Mouse (Mus musculus): ENCODE data around the gene Ndrg3. TPM values are rescaled to one million over a fixed set of nuclear protein-coding genes. Genes with fewer than 3 reads are reported as not detected.
"Not testable (repeated sequence)": the region's sequence is repeated elsewhere in the genome, so short reads cannot be mapped to it uniquely, and the experiment has no call there.

Ndrg3 gene
- polyA plus RNA-seq, 1 experiment from 2014 or later = 53.9 TPM

DNA sequence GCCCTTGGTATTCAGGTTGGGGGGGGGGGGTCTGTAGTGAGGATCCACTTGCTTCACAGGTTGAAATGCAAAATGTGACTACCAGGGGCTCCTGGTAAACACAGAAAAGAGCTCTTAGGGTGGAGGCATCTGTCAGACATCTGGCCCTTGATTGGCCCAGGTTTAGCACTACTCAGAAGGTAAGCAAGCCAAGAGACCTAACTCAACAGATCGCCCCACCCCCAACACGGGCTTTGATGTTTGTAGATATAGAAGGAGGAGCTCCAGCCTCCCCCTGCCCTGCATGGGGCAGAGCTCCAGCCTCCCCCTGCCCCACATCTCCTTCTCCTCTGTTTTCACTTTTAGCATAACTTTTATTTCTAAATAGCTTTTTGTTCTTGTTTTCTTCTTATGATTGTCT, 72.1 kb downstream of the Ndrg3 start:
- WGBS = 61% methylated on average over 2 of the region's 2 CpGs
- H3K27ac ChIP-seq (replicated peaks) = no peak overlapping the region
- H3K4me2 ChIP-seq (replicated peaks) = no peak overlapping the region

DNA sequence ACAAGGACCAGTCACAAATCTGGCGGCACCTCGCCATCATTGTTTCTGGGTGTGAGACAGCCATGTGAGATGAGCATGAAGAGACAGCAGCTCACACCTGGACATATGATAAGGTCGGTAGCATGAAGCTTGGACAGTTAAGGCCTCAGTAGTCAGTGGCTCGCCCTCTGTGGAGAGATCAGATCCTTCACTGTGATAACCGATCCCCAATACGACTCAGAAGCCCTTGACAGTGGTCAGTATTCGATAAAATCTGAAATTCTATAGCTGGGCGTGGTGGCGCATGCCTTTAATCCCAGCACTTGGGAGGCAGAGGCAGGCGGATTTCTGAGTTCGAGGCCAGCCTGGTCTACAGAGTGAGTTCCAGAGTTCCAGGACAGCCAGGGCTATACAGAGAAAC, 72.7 kb downstream of the Ndrg3 start:
- 84% methylated on average over 11 of the region's 11 CpGs for WGBS

More for the DNA sequence above, 72.1 kb downstream of the Ndrg3 start:
- H3K4me1 ChIP-seq = peaks cover 8% of the 10 kb centered on the region; the same call in 1 of the 2 replicates
- H3K9ac ChIP-seq = no peak overlapping the region
- H3K9me3 ChIP-seq (replicated peaks) = no peaks in the 10 kb centered on the region
- no peaks in the 10 kb centered on the region for H3K36me3 ChIP-seq
- no peaks in the 10 kb centered on the region for H3K27me3 ChIP-seq
- no peak for ATAC-seq (ENCODE audit: insufficient number of reproducible peaks, low FRiP score, low TSS enrichment, low read depth)
- no peak overlapping the region for H3K4me3 ChIP-seq (replicated peaks)

DNA sequence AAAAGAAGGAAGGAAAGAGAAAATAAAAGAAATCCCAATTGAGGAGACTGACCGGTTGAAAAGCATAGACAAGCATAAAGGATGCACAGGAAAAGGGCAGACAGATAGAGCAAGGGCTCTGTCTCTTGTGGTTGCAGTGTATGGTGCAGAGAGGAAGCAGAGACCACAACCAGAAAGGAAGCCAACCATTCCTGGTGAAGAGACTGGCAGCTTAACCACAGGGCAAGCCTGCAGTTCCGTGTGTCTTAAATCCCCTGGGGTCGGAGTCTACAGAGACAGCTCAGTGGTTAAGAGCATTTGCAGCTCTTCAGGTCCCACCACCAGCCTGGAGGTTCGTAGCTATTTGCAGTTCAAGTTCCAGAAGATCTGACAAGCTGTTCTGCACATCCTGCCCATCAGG, 73.3 kb downstream of the Ndrg3 start:
- 44% methylated on average over 4 of the region's 4 CpGs for WGBS
- Histone ChIP-seq H3K9me3 (replicated peaks) (no peaks in the 10 kb centered on the region), H3K9ac (no peak overlapping the region), H3K4me2 (replicated peaks) (no peak overlapping the region), H3K27ac (replicated peaks) (no peak overlapping the region), H3K4me3 (replicated peaks) (no peak overlapping the region), H3K36me3 (no peaks in the 10 kb centered on the region), H3K27me3 (no peaks in the 10 kb centered on the region), H3K4me1 (no peaks in the 10 kb centered on the region)
- ATAC-seq (ENCODE audit: insufficient number of reproducible peaks, low FRiP score, low TSS enrichment, low read depth) = no peak

More for the DNA sequence above, 72.7 kb downstream of the Ndrg3 start:
- not testable (repeated sequence) for ATAC-seq (ENCODE audit: insufficient number of reproducible peaks, low FRiP score, low TSS enrichment, low read depth); H3K4me3 ChIP-seq (replicated peaks); H3K4me2 ChIP-seq (replicated peaks); H3K9ac ChIP-seq; H3K27ac ChIP-seq (replicated peaks); H3K27me3 ChIP-seq; H3K4me1 ChIP-seq; H3K36me3 ChIP-seq; H3K9me3 ChIP-seq (replicated peaks)

DNA sequence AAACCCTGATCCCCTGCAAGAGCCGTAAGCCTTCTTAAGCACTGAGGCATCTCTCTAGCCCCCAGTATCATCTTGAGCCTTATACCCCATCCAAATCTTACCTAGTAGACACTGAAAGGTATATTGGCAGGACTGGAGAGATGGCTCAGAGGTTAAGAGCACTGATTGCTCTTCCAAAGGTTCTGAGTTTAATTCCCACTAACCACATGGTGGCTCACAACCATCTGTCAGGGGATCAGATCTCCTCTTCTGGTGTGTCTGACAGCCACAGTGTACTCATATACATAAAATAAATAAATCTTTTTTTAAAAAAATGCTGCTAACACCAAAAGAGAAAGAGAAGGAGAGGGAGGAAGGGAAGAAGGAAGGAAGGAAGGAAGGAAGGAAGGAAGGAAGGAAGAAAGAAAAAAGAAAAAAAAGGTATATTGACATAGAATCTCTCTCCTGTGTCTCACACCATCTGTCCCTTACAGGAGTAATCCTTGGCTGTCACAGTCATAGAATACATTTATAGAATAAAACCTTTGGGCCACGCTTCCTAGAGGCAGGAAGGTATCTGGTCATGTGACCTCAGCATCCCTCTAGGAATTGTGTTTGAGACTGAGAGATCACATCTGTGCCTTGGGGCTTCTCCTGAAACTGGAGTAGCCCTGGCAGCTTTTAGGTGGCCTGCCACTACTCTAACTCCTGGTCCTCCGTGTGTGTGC, 75.3 kb downstream of the Ndrg3 start:
- 69% methylated on average over 3 of the region's 3 CpGs for WGBS
- ATAC-seq (ENCODE audit: insufficient number of reproducible peaks, low FRiP score, low TSS enrichment, low read depth) = no peak
- no peak overlapping the region for H3K27ac ChIP-seq (replicated peaks)

DNA sequence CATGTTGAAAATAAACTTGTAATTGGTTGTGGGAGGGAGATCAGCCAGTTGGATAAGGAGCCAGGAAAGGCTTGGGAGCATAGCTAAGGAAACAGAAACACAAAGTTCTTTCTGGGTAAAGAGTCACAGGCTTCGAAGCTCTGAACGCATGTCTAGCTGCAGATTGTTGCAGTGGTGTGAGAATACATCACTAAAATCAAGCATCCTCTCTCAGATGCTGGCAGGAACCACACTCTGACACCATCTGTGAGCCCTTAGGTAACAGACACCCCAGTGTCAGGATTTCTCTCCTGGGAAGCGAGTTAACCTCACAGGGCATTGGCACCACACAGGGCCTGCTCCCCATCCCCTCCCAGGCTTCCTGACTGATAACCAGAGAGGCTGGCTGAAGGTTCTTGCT, 76.3 kb downstream of the Ndrg3 start:
- Histone ChIP-seq H3K27me3 (no peaks in the 10 kb centered on the region), H3K27ac (replicated peaks) (no peak overlapping the region), H3K4me2 (replicated peaks) (no peak overlapping the region), H3K9ac (no peak overlapping the region), H3K4me3 (replicated peaks) (no peak overlapping the region), H3K36me3 (no peaks in the 10 kb centered on the region), H3K4me1 (no peaks in the 10 kb centered on the region), H3K9me3 (replicated peaks) (no peaks in the 10 kb centered on the region)
- WGBS = 68% methylated on average over 3 of the region's 3 CpGs
- ATAC-seq (ENCODE audit: insufficient number of reproducible peaks, low FRiP score, low TSS enrichment, low read depth) = no peak

More for the DNA sequence above, 75.3 kb downstream of the Ndrg3 start:
- H3K4me1 ChIP-seq = no peaks in the 10 kb centered on the region
- H3K27me3 ChIP-seq = no peaks in the 10 kb centered on the region
- no peak overlapping the region for H3K4me2 ChIP-seq (replicated peaks)
- H3K9ac ChIP-seq = no peak overlapping the region
- H3K4me3 ChIP-seq (replicated peaks) = no peak overlapping the region
- no peaks in the 10 kb centered on the region for H3K9me3 ChIP-seq (replicated peaks)
- H3K36me3 ChIP-seq = no peaks in the 10 kb centered on the region

DNA sequence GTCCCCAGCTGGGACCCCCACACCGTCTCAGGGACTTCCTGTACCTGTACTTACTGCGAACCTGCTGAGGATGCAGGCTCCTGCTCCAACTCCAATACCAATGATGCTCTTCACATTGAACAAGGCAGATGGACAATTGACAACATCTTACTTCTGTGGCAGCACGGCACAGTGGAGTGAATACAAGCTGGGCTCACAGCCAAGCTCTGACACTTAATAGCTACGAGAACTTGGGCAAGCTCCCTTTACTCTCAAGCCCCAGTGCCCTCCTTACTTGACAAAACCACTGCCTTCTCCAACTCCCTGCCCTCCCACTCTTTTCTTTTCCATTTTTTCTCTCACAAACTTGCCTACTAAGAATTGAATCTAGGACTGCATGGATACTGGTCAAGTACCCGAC, 78.7 kb downstream of the Ndrg3 start:
- 53% methylated on average over 5 of the region's 5 CpGs for WGBS
- no peaks in the 10 kb centered on the region for H3K9me3 ChIP-seq (replicated peaks)
- no peak overlapping the region for H3K4me3 ChIP-seq (replicated peaks)
- no peak for ATAC-seq (ENCODE audit: insufficient number of reproducible peaks, low FRiP score, low TSS enrichment, low read depth)
- H3K9ac ChIP-seq = no peak overlapping the region
- H3K27ac ChIP-seq (replicated peaks) = no peak overlapping the region
- H3K4me2 ChIP-seq (replicated peaks) = no peak overlapping the region
- no peaks in the 10 kb centered on the region for H3K4me1 ChIP-seq
- H3K36me3 ChIP-seq = no peaks in the 10 kb centered on the region
- no peaks in the 10 kb centered on the region for H3K27me3 ChIP-seq

DNA sequence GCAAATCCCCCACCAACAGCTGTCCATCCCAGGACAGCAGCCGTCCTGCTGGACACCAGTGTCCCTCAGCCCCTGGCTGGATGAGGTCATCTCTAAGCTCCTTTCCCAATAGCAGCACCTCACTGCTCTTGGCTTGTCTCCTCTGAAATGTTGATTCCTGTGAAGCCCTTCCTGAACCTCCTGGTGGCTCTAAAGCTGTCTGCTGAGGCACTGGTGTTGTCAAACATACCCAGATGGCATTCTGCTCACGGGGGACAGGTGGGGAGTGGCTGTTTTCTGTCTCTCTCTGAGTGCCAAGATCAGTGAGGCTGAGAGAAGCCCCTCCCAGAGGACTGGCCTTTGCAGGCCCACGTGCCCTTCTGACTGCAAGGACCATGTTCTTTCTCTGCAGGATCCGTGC, 85.9 kb downstream of the Ndrg3 start:
- not testable (repeated sequence) for H3K9ac ChIP-seq; H3K4me3 ChIP-seq (replicated peaks); H3K9me3 ChIP-seq (replicated peaks); ATAC-seq (ENCODE audit: insufficient number of reproducible peaks, low FRiP score, low TSS enrichment, low read depth); H3K27me3 ChIP-seq; H3K4me1 ChIP-seq; H3K4me2 ChIP-seq (replicated peaks); H3K36me3 ChIP-seq; H3K27ac ChIP-seq (replicated peaks)
- WGBS = 32% methylated on average over 4 of the region's 4 CpGs

DNA sequence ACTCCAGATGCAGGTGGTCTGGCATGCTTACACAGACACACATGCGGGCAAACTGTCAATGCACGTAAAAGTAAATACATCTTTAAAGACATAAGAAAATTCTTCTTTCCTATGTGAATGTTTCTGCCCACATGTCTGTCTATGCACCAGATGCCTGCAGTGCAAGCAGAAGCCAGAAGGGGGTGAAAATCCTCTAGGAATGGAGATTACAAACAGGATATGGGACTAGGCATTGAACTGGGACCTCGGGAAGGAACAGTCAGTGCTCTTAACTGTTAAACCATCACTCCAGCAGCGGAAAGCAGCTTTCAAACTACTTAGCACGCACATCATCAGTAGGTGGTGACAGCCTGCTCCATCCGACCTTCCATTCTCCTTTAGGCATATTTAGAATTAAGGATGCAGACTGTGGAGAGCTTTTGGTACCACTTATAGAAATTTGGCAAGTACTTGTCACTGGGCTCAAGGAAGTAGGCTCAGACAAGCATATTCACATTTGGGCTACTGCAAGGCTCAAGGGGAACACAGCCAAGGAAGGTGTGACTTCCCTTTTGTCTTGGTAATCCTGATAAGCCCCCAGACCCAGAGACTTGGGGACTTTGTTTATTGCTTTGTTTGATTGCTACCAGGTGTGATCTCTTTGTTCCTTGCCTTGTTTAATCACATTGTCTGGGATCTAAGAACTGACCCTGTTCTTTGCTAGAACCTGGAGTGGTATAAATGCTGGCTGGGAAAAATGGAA, 86.7 kb downstream of the Ndrg3 start:
- no peaks in the 10 kb centered on the region for H3K36me3 ChIP-seq
- no peaks in the 10 kb centered on the region for H3K27me3 ChIP-seq
- WGBS = 19% methylated on average over 6 of the region's 6 CpGs
- H3K4me2 ChIP-seq (replicated peaks) = no peak overlapping the region
- no peak overlapping the region for H3K4me3 ChIP-seq (replicated peaks)
- no peaks in the 10 kb centered on the region for H3K9me3 ChIP-seq (replicated peaks)
- H3K4me1 ChIP-seq = no peaks in the 10 kb centered on the region
- no peak for ATAC-seq (ENCODE audit: insufficient number of reproducible peaks, low FRiP score, low TSS enrichment, low read depth)
- H3K9ac ChIP-seq = no peak overlapping the region
- H3K27ac ChIP-seq (replicated peaks) = no peak overlapping the region

DNA sequence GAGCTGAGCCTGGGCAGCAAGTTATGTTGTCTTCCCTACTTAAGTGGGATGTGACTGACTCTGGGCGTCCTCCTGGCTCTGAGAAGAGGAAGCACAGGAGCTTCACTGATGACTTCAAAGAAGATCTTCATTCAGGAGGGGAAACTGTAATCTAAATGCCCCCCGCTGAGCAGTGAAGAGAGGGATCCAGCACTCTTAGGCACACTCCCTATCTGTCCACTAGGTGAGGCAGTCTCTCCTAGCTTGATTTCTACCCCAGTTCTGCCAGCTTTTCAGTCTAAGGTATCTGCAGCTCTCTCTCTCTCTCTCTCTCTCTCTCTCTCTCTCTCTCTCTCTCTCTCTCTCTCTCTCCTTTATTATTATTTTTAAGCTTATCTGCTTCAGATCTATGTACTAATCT, 88.5 kb downstream of the Ndrg3 start:
- Histone ChIP-seq H3K27me3 (no peaks in the 10 kb centered on the region), H3K4me2 (replicated peaks) (no peak overlapping the region), H3K4me1 (no peaks in the 10 kb centered on the region), H3K9ac (no peak overlapping the region), H3K27ac (replicated peaks) (no peak overlapping the region), H3K4me3 (replicated peaks) (no peak overlapping the region), H3K36me3 (no peaks in the 10 kb centered on the region), H3K9me3 (replicated peaks) (no peaks in the 10 kb centered on the region)
- WGBS = 28% methylated on average over 2 of the region's 2 CpGs
- ATAC-seq (ENCODE audit: insufficient number of reproducible peaks, low FRiP score, low TSS enrichment, low read depth) = no peak

DNA sequence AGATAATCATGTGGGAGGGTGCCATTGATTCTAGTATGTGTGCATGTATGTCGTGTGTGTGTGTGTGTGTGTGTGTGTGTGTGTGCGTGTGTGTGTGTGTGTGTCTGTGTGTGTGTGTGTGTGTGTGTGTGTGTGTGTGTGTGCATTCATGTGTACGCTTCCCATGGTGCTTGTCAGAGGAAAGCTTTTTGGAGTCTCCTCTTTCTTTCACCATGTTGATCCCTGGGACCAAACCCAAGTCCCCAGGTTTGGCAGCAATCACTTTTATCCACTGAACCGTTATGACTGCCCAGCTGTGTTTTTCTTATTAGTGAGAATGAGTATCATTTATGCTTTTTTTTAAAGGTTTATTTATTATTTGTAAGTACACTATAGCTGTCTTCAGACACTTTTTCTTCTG, 89.4 kb downstream of the Ndrg3 start:
- not testable (repeated sequence) for H3K27ac ChIP-seq (replicated peaks); H3K36me3 ChIP-seq; H3K9me3 ChIP-seq (replicated peaks); H3K4me2 ChIP-seq (replicated peaks); ATAC-seq (ENCODE audit: insufficient number of reproducible peaks, low FRiP score, low TSS enrichment, low read depth); H3K9ac ChIP-seq; H3K4me3 ChIP-seq (replicated peaks); H3K4me1 ChIP-seq; H3K27me3 ChIP-seq
- 78% methylated on average over 4 of the region's 4 CpGs for WGBS

DNA sequence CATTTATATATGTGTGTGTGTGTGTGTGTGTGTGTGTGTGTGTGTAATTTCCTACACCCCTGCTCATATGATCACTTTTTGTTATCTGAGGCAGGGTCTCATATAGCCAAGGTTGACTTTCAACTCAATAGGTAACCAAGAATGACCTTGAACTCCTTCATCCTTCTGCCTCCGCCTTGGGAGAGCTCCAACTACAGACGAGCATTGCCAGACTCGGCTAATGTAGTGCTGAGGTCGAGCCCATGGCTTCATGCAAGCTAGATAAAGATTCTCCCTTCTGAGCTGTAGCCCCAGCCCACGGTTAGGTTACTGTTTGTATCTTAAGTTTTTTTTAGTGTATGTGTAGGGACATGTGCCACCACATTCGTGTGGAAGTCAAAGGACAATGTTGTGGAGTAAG, 90.0 kb downstream of the Ndrg3 start:
- WGBS = 68% methylated on average over 6 of the region's 6 CpGs
- H3K9me3 ChIP-seq (replicated peaks) = no peaks in the 10 kb centered on the region

DNA sequence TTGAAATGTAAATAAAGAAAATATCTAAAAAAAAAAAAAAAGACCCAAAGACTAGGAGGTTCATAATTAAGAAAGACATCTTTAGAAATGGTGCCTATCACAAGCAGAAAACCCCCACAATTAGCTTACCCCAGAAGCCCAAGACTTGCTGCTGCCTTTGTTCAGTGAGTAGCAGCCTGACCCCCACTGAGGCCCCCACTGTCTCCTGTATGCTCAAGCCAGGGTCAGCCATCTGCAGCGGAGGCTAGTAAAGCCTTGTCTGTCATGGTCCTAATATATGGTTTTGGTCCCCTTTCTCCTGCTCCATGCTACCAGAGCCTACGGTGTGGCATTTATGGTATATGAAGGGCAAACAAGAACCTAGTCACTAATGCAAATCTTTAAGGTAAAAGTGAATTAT, 90.5 kb downstream of the Ndrg3 start:
- Histone ChIP-seq H3K4me2 (replicated peaks) (no peak overlapping the region), H3K9ac (no peak overlapping the region), H3K4me1 (no peaks in the 10 kb centered on the region), H3K27me3 (no peaks in the 10 kb centered on the region), H3K9me3 (replicated peaks) (no peaks in the 10 kb centered on the region), H3K27ac (replicated peaks) (no peak overlapping the region), H3K4me3 (replicated peaks) (no peak overlapping the region), H3K36me3 (no peaks in the 10 kb centered on the region)
- 85% methylated on average over 2 of the region's 2 CpGs for WGBS
- no peak for ATAC-seq (ENCODE audit: insufficient number of reproducible peaks, low FRiP score, low TSS enrichment, low read depth)

More for the DNA sequence above, 90.0 kb downstream of the Ndrg3 start:
- H3K4me1 ChIP-seq = no peaks in the 10 kb centered on the region
- H3K27me3 ChIP-seq = no peaks in the 10 kb centered on the region
- no peaks in the 10 kb centered on the region for H3K36me3 ChIP-seq
- no peak for ATAC-seq (ENCODE audit: insufficient number of reproducible peaks, low FRiP score, low TSS enrichment, low read depth)
- no peak overlapping the region for H3K27ac ChIP-seq (replicated peaks)
- no peak overlapping the region for H3K4me2 ChIP-seq (replicated peaks)
- no peak overlapping the region for H3K9ac ChIP-seq
- H3K4me3 ChIP-seq (replicated peaks) = no peak overlapping the region
